ENCODE assay signal across 8 mouse cellular contexts in the genomic region with DNA sequence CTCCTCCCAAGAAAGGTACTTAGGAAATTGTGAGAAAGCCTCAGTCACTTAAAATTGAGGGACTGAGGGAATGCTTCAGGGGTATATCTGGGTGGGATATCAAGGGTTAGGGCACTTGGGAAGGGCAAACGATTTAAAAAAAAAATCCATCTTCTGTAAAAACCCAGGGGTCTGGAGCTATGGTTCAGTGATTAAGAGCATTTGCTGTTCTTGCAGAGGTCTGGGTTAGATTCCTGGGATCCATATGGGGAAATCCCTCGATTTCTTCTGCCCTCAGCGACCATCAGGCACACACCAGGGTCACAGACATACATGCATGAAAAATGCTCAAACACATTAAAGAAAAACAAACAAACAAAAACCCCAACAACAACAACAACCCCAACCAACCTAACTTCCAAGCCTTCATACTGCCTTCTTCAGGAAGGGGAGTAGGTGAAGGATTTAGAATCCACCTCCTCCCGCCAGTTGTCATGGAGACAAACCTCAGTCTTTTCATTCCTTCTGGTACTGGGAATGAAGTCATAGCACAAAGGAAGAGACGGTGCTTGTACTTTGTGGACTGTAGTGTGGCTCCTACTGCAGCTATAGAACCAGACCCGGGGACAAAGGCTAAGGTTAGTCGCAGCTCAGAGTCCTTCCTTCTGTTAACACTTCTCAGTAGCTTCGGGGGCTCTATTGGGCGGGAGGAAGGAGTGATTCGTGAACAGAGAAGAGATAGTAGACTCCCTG. TPM values are rescaled to one million over a fixed set of nuclear protein-coding genes. Genes with fewer than 3 reads are reported as not detected.
DNase-seq lines count a peak whose midpoint lies in the region; ATAC-seq lines count a peak whose summit lies in the region.

No protein-coding gene starts in this region.

- H3K9ac ChIP-seq in kidney, embryonic 15.5 days: peak overlapping the region; percentile 96
- peak overlapping the region; percentile 70 for H3K9ac ChIP-seq in forebrain, embryonic 13.5 days
- H3K9ac ChIP-seq in liver, embryonic 15.5 days: peak overlapping the region; percentile 96

- no peaks in the 10 kb centered on the region for H3K27me3 ChIP-seq in kidney, embryonic 15.5 days
- H3K27me3 ChIP-seq in forebrain, embryonic 13.5 days: no peaks in the 10 kb centered on the region
- no peaks in the 10 kb centered on the region for H3K27me3 ChIP-seq in liver, embryonic 15.5 days

- no peak for DNase-seq in kidney, adult 11 months
- DNase-seq in R1 (ENCODE audit: low read depth, low spot score): peak; percentile 95
- no peak for DNase-seq in adrenal gland, adult 18-20 months (ENCODE audit: low spot score in 2 of 2)
- DNase-seq in spleen, adult 18-20 months: no peak
- no peak for DNase-seq in adrenal gland, postnatal 14 days

- H3K36me3 ChIP-seq in kidney, embryonic 15.5 days: no peaks in the 10 kb centered on the region
- H3K36me3 ChIP-seq in forebrain, embryonic 13.5 days (ENCODE audit: poor library complexity, severe bottlenecking): no peaks in the 10 kb centered on the region
- peaks cover 11% of the 10 kb centered on the region; the same call in 1 of the 2 replicates for H3K36me3 ChIP-seq in liver, embryonic 15.5 days (replicated peaks)

- WGBS in kidney, embryonic 15.5 days: under 1% methylated on average over 10 of the region's 10 CpGs
- WGBS in forebrain, embryonic 13.5 days: 3% methylated on average over 10 of the region's 10 CpGs
- WGBS in liver, embryonic 15.5 days (ENCODE audit: insufficient replicate concordance): 9% methylated on average over 10 of the region's 10 CpGs

- peak overlapping the region; percentile 99 for H3K27ac ChIP-seq in kidney, embryonic 15.5 days
- H3K27ac ChIP-seq in forebrain, embryonic 13.5 days: peak overlapping the region; percentile 99
- peak overlapping the region; percentile 100 for H3K27ac ChIP-seq in liver, embryonic 15.5 days (replicated peaks)

- H3K4me1 ChIP-seq in kidney, embryonic 15.5 days: peaks cover 30% of the 10 kb centered on the region
- H3K4me1 ChIP-seq in forebrain, embryonic 13.5 days: peaks cover 33% of the 10 kb centered on the region
- H3K4me1 ChIP-seq in liver, embryonic 15.5 days (replicated peaks): peaks cover 79% of the 10 kb centered on the region

- H3K4me2 ChIP-seq in kidney, embryonic 15.5 days: peak overlapping the region; percentile 78
- H3K4me2 ChIP-seq in forebrain, embryonic 13.5 days: peak overlapping the region; percentile 63
- H3K4me2 ChIP-seq in liver, embryonic 15.5 days: peak overlapping the region; percentile 87

- peak; percentile 82 for ATAC-seq in kidney, embryonic 15.5 days (replicated peaks; ENCODE audit: low FRiP score)
- ATAC-seq in forebrain, embryonic 13.5 days: peak; percentile 81
- ATAC-seq in liver, embryonic 15.5 days (ENCODE audit: insufficient read depth): peak; percentile 22

- H3K9me3 ChIP-seq in kidney, embryonic 15.5 days (replicated peaks): no peaks in the 10 kb centered on the region
- no peaks in the 10 kb centered on the region for H3K9me3 ChIP-seq in forebrain, embryonic 13.5 days (replicated peaks)
- H3K9me3 ChIP-seq in liver, embryonic 15.5 days (replicated peaks): no peaks in the 10 kb centered on the region

- H3K4me3 ChIP-seq in kidney, embryonic 15.5 days (replicated peaks): peak overlapping the region; percentile 80
- peak overlapping the region; percentile 83 for H3K4me3 ChIP-seq in forebrain, embryonic 13.5 days
- peak overlapping the region; percentile 87 for H3K4me3 ChIP-seq in liver, embryonic 15.5 days (replicated peaks)

RNA-seq across cellular contexts. Expression of a gene that starts 0.6 kb away (rescaled TPM):
- 38.3 and 39.0 TPM in 2 replicates for polyA plus RNA-seq in kidney, embryonic 15.5 days (2015; fragmentation: Nextera tagmentation; extraction: Ambion mirVana)
- 34.3 and 42.6 TPM in 2 replicates for polyA plus RNA-seq in forebrain, embryonic 13.5 days (2015; fragmentation: Nextera tagmentation; extraction: Ambion mirVana)
- polyA plus RNA-seq in liver, embryonic 15.5 days (2015; fragmentation: Nextera tagmentation; extraction: Ambion mirVana): 21.7 and 22.0 TPM in 2 replicates
- 10 to 100 TPM; 44.6 to 57.6 TPM for total RNA-seq in adrenal gland, adult 18-20 months (2021)
- total RNA-seq in adrenal gland, postnatal 14 days (2021): 56.5 and 58.5 TPM in 2 replicates

RNA-seq across cellular contexts. Expression of a gene that starts 27.8 kb away (rescaled TPM):
- 27.8 and 30.2 TPM in 2 replicates for polyA plus RNA-seq in kidney, embryonic 15.5 days (2015; fragmentation: Nextera tagmentation; extraction: Ambion mirVana)
- 8.1 and 9.6 TPM in 2 replicates for polyA plus RNA-seq in forebrain, embryonic 13.5 days (2015; fragmentation: Nextera tagmentation; extraction: Ambion mirVana)
- 29.8 and 33.5 TPM in 2 replicates for polyA plus RNA-seq in liver, embryonic 15.5 days (2015; fragmentation: Nextera tagmentation; extraction: Ambion mirVana)
- 10 to 100 TPM; 42.6 to 56.7 TPM for total RNA-seq in adrenal gland, adult 18-20 months (2021)
- total RNA-seq in adrenal gland, postnatal 14 days (2021): 44.8 and 45.4 TPM in 2 replicates

RNA-seq across cellular contexts. Expression of a gene that starts 54.8 kb away (rescaled TPM):
- 25.6 TPM in 2 replicates for polyA plus RNA-seq in kidney, embryonic 15.5 days (2015; fragmentation: Nextera tagmentation; extraction: Ambion mirVana)
- polyA plus RNA-seq in forebrain, embryonic 13.5 days (2015; fragmentation: Nextera tagmentation; extraction: Ambion mirVana): 31.3 and 32.4 TPM in 2 replicates
- polyA plus RNA-seq in liver, embryonic 15.5 days (2015; fragmentation: Nextera tagmentation; extraction: Ambion mirVana): 16.6 and 18.3 TPM in 2 replicates
- total RNA-seq in adrenal gland, adult 18-20 months (2021): 10 to 100 TPM; 14.9 to 16.3 TPM
- 17.3 and 17.7 TPM in 2 replicates for total RNA-seq in adrenal gland, postnatal 14 days (2021)

Comparison
In these comparisons a context has a peak if more than half of its experiments do, and no peak if none do; other contexts are left out.
1. ATAC-seq: peak in every context shown above with its lines; median percentile 82 in kidney, embryonic 15.5 days; 81 in forebrain, embryonic 13.5 days; 22 in liver, embryonic 15.5 days.